ENCODE assay signal across 24 mouse cellular contexts in genomic region chr7:34646144-34646795, GRCm38 (mm10). TPM values are rescaled to one million over a fixed set of nuclear protein-coding genes. Genes with fewer than 3 reads are reported as not detected.
DNase-seq lines count a peak whose midpoint lies in the region; ATAC-seq and TF ChIP-seq lines count a peak whose summit lies in the region.
"Had no signal": no experiment of that assay in that cellular context is flagged by ENCODE, and none has a peak within 500 bp of the region (broad histone marks: within the 10 kb centered on the region; RNA-seq: fewer than 3 reads in every experiment).

No protein-coding gene starts in this region.

- H3K4me2 ChIP-seq in limb, embryonic 14.5 days (replicated peaks; ENCODE audit: low read depth, low read length, severe bottlenecking): no peak overlapping the region
- H3K4me2 ChIP-seq: forebrain, embryonic 15.5 days; heart, embryonic 15.5 days; limb, embryonic 15.5 days; liver, embryonic 13.5 days; midbrain, embryonic 12.5 days; neural tube, embryonic 13.5 days; stomach, embryonic 15.5 days had no signal

- intact Hi-C loops in gastrocnemius, adult 2 months (cut with DNase I): loop anchor here (2.0 to 10.0 kb wide), 2 partner anchors 13 to 431 kb away; no protein-coding TSS in a partner anchor

- peaks cover 96% of the 10 kb centered on the region for H3K36me3 ChIP-seq in limb, embryonic 14.5 days (ENCODE audit: control insufficient read depth, insufficient read depth, low read length)

- TF ChIP-seq POLR2A in limb, embryonic 14.5 days (IDR thresholded peaks at IDR 0.05; ENCODE audit: borderline replicate concordance, extremely low read depth, insufficient read depth, insufficient read length): no peak

- no peak overlapping the region; the same call in 1 of the 2 replicates for H3K4me3 ChIP-seq in gastrocnemius, adult 2 months
- no peak overlapping the region for H3K4me3 ChIP-seq in limb, embryonic 14.5 days (replicated peaks; ENCODE audit: low read length)
- H3K4me3 ChIP-seq: forebrain, embryonic 15.5 days; heart, embryonic 10.5 days; heart, embryonic 15.5 days; limb, embryonic 15.5 days; liver, embryonic 13.5 days; megakaryocyte, embryonic 14.5 days; midbrain, embryonic 12.5 days; myocyte; neural tube, embryonic 13.5 days; stomach, embryonic 15.5 days had no signal

- H3K9ac ChIP-seq in limb, embryonic 14.5 days (ENCODE audit: low read depth, low read length, severe bottlenecking): 0 out of 2 replicates have a peak overlapping the region, but pooled peaks have one; percentile 16
- H3K9ac ChIP-seq: forebrain, embryonic 15.5 days; heart, embryonic 15.5 days; limb, embryonic 15.5 days; liver, embryonic 13.5 days; midbrain, embryonic 12.5 days; neural tube, embryonic 13.5 days; stomach, embryonic 15.5 days had no signal

- H3K27ac ChIP-seq in gastrocnemius, adult 2 months: peak overlapping the region; percentile 77
- no peak overlapping the region for H3K27ac ChIP-seq in limb, embryonic 14.5 days (replicated peaks; ENCODE audit: low read depth, low read length)
- H3K27ac ChIP-seq: forebrain, embryonic 15.5 days; heart, embryonic 10.5 days; heart, embryonic 15.5 days; limb, embryonic 15.5 days; liver, embryonic 13.5 days; midbrain, embryonic 12.5 days; neural tube, embryonic 13.5 days had no signal

- 81% methylated on average over 12 of the region's 12 CpGs for WGBS in limb, embryonic 14.5 days

- H3K27me3 ChIP-seq in limb, embryonic 14.5 days (ENCODE audit: control insufficient read depth, insufficient read depth, low read length): no peaks in the 10 kb centered on the region
- H3K27me3 ChIP-seq: forebrain, embryonic 15.5 days; heart, embryonic 15.5 days; limb, embryonic 15.5 days; midbrain, embryonic 12.5 days; neural tube, embryonic 13.5 days; stomach, embryonic 15.5 days had no signal

- peaks cover 8% of the 10 kb centered on the region; the same call in 1 of the 2 replicates for H3K4me1 ChIP-seq in limb, embryonic 14.5 days (ENCODE audit: control insufficient read depth, insufficient read depth, low read length)
- H3K4me1 ChIP-seq: liver, embryonic 13.5 days; megakaryocyte, embryonic 14.5 days; stomach, embryonic 15.5 days had no signal

- ATAC-seq in limb, embryonic 14.5 days (ENCODE audit: low FRiP score, low read depth): no peak
- ATAC-seq: activated CD4-positive, CD25-positive, alpha-beta regulatory T cell, adult 4 months; forebrain, embryonic 15.5 days; intestine, embryonic 16.5 days had no signal

- no peaks in the 10 kb centered on the region for H3K9me3 ChIP-seq in limb, embryonic 14.5 days (ENCODE audit: control insufficient read depth, low read length)
- H3K9me3 ChIP-seq: forebrain, embryonic 15.5 days; heart, embryonic 10.5 days; heart, embryonic 15.5 days; limb, embryonic 15.5 days; liver, embryonic 13.5 days; midbrain, embryonic 12.5 days; neural tube, embryonic 13.5 days; stomach, embryonic 15.5 days had no signal

- no peak for DNase-seq in gastrocnemius, adult 2 months
- no peak for DNase-seq in gastrocnemius, postnatal 4 days (ENCODE audit: low spot score in 2 of 2)
- DNase-seq in right cerebral cortex, adult 18-20 months: peak; percentile 23
- DNase-seq in right cerebral cortex, postnatal 36 days (ENCODE audit: low spot score in 2 of 2): no peak
- peak; percentile 35 for DNase-seq in brain, adult 2 months (ENCODE audit: low read depth, low spot score)
- no peak for DNase-seq in limb, embryonic 14.5 days (ENCODE audit: low spot score)
- DNase-seq in cerebellum, postnatal 25 days: no peak
- DNase-seq: B cell, adult 2 months; layer of hippocampus, adult 9-11 months; liver, embryonic 13.5 days; right cerebral cortex, postnatal 14 days; thymus, adult 2 months; thymus, postnatal 36 days had no signal

- no peak for TF ChIP-seq CTCF in gastrocnemius, adult 2 months (IDR thresholded peaks at IDR 0.05)

RNA-seq across cellular contexts. Expression of gene Kctd15, which starts 10.3 kb away (rescaled TPM):
- 10 to 100 TPM; 41.4 to 47.1 TPM for total RNA-seq in gastrocnemius, adult 2 months (2021)
- 10 to 100 TPM; 26.1 to 26.4 TPM for total RNA-seq in gastrocnemius, postnatal 4 days (2021)
- polyA plus RNA-seq in limb, embryonic 14.5 days (2012; rRNA removed): 77.1 and 97.5 TPM in 2 replicates
- polyA plus RNA-seq in limb, embryonic 14.5 days (2014; fragmentation: Nextera tagmentation; extraction: Ambion mirVana): 18.7 and 20.7 TPM in 2 replicates
- polyA plus RNA-seq: activated CD4-positive, CD25-positive, alpha-beta regulatory T cell, adult 4 months had no signal

Comparison
In these comparisons a context has a peak if more than half of its experiments do, and no peak if none do; other contexts are left out.
1. DNase-seq: peak in right cerebral cortex, adult 18-20 months (single experiment) and brain, adult 2 months (single experiment); none in gastrocnemius, adult 2 months (single experiment), gastrocnemius, postnatal 4 days (0 of 2), right cerebral cortex, postnatal 36 days (0 of 2), limb, embryonic 14.5 days (single experiment) and cerebellum, postnatal 25 days (0 of 2).